Mouse (Mus musculus) forebrain, embryonic 12.5 days (tissue): Measurements from ENCODE around the gene Itpk1. TPM values are rescaled to one million over a fixed set of nuclear protein-coding genes. Genes with fewer than 3 reads are reported as not detected.

Source experiments
- microRNA counts: library from miRNA; unstranded; fragments of <30 nt; microRNA quantifications from one replicate; lab custom pipeline; 2017
- microRNA-seq: library from miRNA; unstranded; fragments of <30 nt; microRNA quantifications from one replicate; pipeline ENCODE4, GENCODE M21; 2017
- polyA plus RNA-seq: library from polyadenylated mRNA; unstranded; fragments of >200 nt; fragmentation: Nextera tagmentation; extraction: Ambion mirVana; gene quantifications from 2 replicates; pipeline ENCODE4 v1.2.1, GENCODE M21; 2016

Gene Itpk1
- polyA plus RNA-seq, 1 experiment from 2014 or later, result 22.5 TPM

MicroRNAs encoded within 50 kb of the gene (microRNA counts, 519-probe panel; counts per million panel counts)
- not detected for microRNA mmu-miR-1936 (lab: Ali Mortazavi, UCI)

Small RNAs within 50 kb of the gene (microRNA-seq; reads per million reads assigned to microRNA genes)
- gene Mir1936, result not detected

Other genes with a start within 250 kb of the Itpk1 start
- 32.4 and 34.8 TPM in 2 replicates for gene Golga5, start 235.8 kb downstream of the Itpk1 start, polyA plus RNA-seq
- gene Chga, start 150.0 kb downstream of the Itpk1 start, polyA plus RNA-seq, result 38.4 and 41.2 TPM in 2 replicates
- gene Moap1, start 38.7 kb upstream of the Itpk1 start, polyA plus RNA-seq, result 30.1 and 33.4 TPM in 2 replicates
- 12.0 and 12.4 TPM in 2 replicates for gene Tmem251, start 38.8 kb upstream of the Itpk1 start, polyA plus RNA-seq
- gene Gm28051, start 52.8 kb upstream of the Itpk1 start, polyA plus RNA-seq, result not detected in 2 replicates
- gene Gon7, start 52.9 kb upstream of the Itpk1 start, polyA plus RNA-seq, result 48.4 and 49.3 TPM in 2 replicates
- 59.2 and 61.7 TPM in 2 replicates for gene Ubr7, start 53.0 kb upstream of the Itpk1 start, polyA plus RNA-seq
- gene Gm20604, start 53.7 kb upstream of the Itpk1 start, polyA plus RNA-seq, result 31.5 and 32.4 TPM in 2 replicates
- 29.1 and 29.6 TPM in 2 replicates for gene Btbd7, start 173.5 kb upstream of the Itpk1 start, polyA plus RNA-seq
- gene Cox8c, start 194.4 kb upstream of the Itpk1 start, polyA plus RNA-seq, result not detected in 2 replicates
- gene Unc79, start 243.9 kb upstream of the Itpk1 start, polyA plus RNA-seq, result 4.1 and 4.8 TPM in 2 replicates